In genomic region chr16:33917390-33917789, GRCm38 (mm10) we compare ENCODE assay signal across 10 mouse cellular contexts. TPM values are rescaled to one million over a fixed set of nuclear protein-coding genes. Genes with fewer than 3 reads are reported as not detected.
DNase-seq lines count a peak whose midpoint lies in the region; ATAC-seq lines count a peak whose summit lies in the region.
"Had no signal": no experiment of that assay in that cellular context is flagged by ENCODE, and none has a peak within 500 bp of the region (broad histone marks: within the 10 kb centered on the region; RNA-seq: fewer than 3 reads in every experiment).

No protein-coding gene starts in this region.

- no peaks in the 10 kb centered on the region for H3K27me3 ChIP-seq in embryonic facial prominence, embryonic 13.5 days
- no peaks in the 10 kb centered on the region for H3K27me3 ChIP-seq in liver, embryonic 15.5 days
- H3K27me3 ChIP-seq: Patski had no signal

- 41% methylated on average over 5 of the region's 5 CpGs for whole genome bisulfite sequencing in embryonic facial prominence, embryonic 13.5 days
- 63% methylated on average over 5 of the region's 5 CpGs for WGBS in liver, embryonic 15.5 days (ENCODE audit: insufficient replicate concordance)

- no peaks in the 10 kb centered on the region for H3K9me3 ChIP-seq in embryonic facial prominence, embryonic 13.5 days
- H3K9me3 ChIP-seq in liver, embryonic 15.5 days (replicated peaks) = no peaks in the 10 kb centered on the region
- H3K9me3 ChIP-seq: forebrain, embryonic 13.5 days had no signal

- H3K27ac ChIP-seq in embryonic facial prominence, embryonic 13.5 days = peak overlapping the region; percentile 73
- H3K27ac ChIP-seq in liver, embryonic 15.5 days (replicated peaks) = peak overlapping the region; percentile 41; the same call in 1 of the 2 replicates
- H3K27ac ChIP-seq: forebrain, embryonic 13.5 days had no signal

- peaks cover 46% of the 10 kb centered on the region for H3K4me1 ChIP-seq in embryonic facial prominence, embryonic 13.5 days
- H3K4me1 ChIP-seq in liver, embryonic 15.5 days (replicated peaks) = peaks cover 42% of the 10 kb centered on the region

- no peak for ATAC-seq in embryonic facial prominence, embryonic 13.5 days (ENCODE audit: insufficient number of reproducible peaks, insufficient read depth, low FRiP score, low TSS enrichment, low read depth)
- ATAC-seq in liver, embryonic 15.5 days (ENCODE audit: insufficient read depth) = no peak

- peak; percentile 21 for DNase-seq in adrenal gland, postnatal 14 days
- DNase-seq in adrenal gland, adult 18-20 months (ENCODE audit: low spot score in 2 of 2) = no peak
- peak; percentile 49 for DNase-seq in layer of hippocampus, adult 9-11 months
- no peak for DNase-seq in layer of hippocampus, adult 8-10 months (ENCODE audit: low spot score in 2 of 2)
- DNase-seq in cerebellum, postnatal 25 days = no peak
- no peak for DNase-seq in cerebellum, adult 18-20 months

- no peak overlapping the region for H3K9ac ChIP-seq in embryonic facial prominence, embryonic 13.5 days
- H3K9ac ChIP-seq in liver, embryonic 15.5 days = no peak overlapping the region
- H3K9ac ChIP-seq: forebrain, embryonic 13.5 days had no signal

- no peak overlapping the region for H3K4me2 ChIP-seq in embryonic facial prominence, embryonic 13.5 days
- H3K4me2 ChIP-seq in liver, embryonic 15.5 days = no peak overlapping the region
- H3K4me2 ChIP-seq: forebrain, embryonic 13.5 days had no signal

- no peak overlapping the region for H3K4me3 ChIP-seq in embryonic facial prominence, embryonic 13.5 days
- no peak overlapping the region for H3K4me3 ChIP-seq in liver, embryonic 15.5 days (replicated peaks)
- H3K4me3 ChIP-seq: forebrain, embryonic 13.5 days had no signal

- H3K36me3 ChIP-seq in embryonic facial prominence, embryonic 13.5 days = peaks cover 58% of the 10 kb centered on the region
- peaks cover 4% of the 10 kb centered on the region; the same call in 1 of the 2 replicates for H3K36me3 ChIP-seq in liver, embryonic 15.5 days (replicated peaks)

RNA-seq across cellular contexts. Expression of gene Umps, which starts 49.4 kb away (rescaled TPM):
- total RNA-seq in adrenal gland, postnatal 14 days (2021) = 38.2 and 40.3 TPM in 2 replicates
- total RNA-seq in adrenal gland, adult 18-20 months (2021) = 10 to 100 TPM; 49.1 TPM
- total RNA-seq in layer of hippocampus, adult 8-10 months (2022) = 10 to 100 TPM; 14.6 to 20.2 (median 17.3) TPM
- 57.4 and 62.5 TPM in 2 replicates for polyA plus RNA-seq in embryonic facial prominence, embryonic 13.5 days (2015; fragmentation: Nextera tagmentation; extraction: Ambion mirVana)
- 34.0 and 35.1 TPM in 2 replicates for polyA plus RNA-seq in liver, embryonic 15.5 days (2015; fragmentation: Nextera tagmentation; extraction: Ambion mirVana)

Comparison
In these comparisons a context has a peak if more than half of its experiments do, and no peak if none do; other contexts are left out.
1. DNase-seq: peak in adrenal gland, postnatal 14 days (single experiment) and layer of hippocampus, adult 9-11 months (single experiment); none in adrenal gland, adult 18-20 months (0 of 2), layer of hippocampus, adult 8-10 months (0 of 2), cerebellum, postnatal 25 days (0 of 2) and cerebellum, adult 18-20 months (0 of 2).